In genomic region chr7:130016015-130016874, GRCm38 (mm10) we compare ENCODE assay signal across 12 mouse cellular contexts.
A peak's percentile ranks its signal among the peaks of the same experiment; 100 is the strongest.
DNase-seq lines count a peak whose midpoint lies in the region; ATAC-seq lines count a peak whose summit lies in the region.
"Had no signal": no experiment of that assay in that cellular context is flagged by ENCODE, and none has a peak within 500 bp of the region (broad histone marks: within the 10 kb centered on the region; RNA-seq: fewer than 3 reads in every experiment).

No protein-coding gene starts in this region.

- no peaks in the 10 kb centered on the region for H3K27me3 ChIP-seq in kidney, embryonic 14.5 days (ENCODE audit: control insufficient read depth, insufficient read depth, low read length)

- H3K4me3 ChIP-seq in kidney, embryonic 14.5 days (ENCODE audit: low read length) = no peak overlapping the region

- 64% methylated on average over 17 of the region's 17 CpGs for WGBS in kidney, embryonic 14.5 days

- no peak overlapping the region for H3K4me2 ChIP-seq in kidney, embryonic 14.5 days (replicated peaks; ENCODE audit: low read depth, low read length)

- peak overlapping the region; percentile 42; the same call in 1 of the 2 replicates for H3K27ac ChIP-seq in kidney, embryonic 14.5 days (ENCODE audit: low read depth, low read length)
- H3K27ac ChIP-seq: liver, embryonic 14.5 days had no signal

- no peak for DNase-seq in kidney, adult 9 months
- DNase-seq in fat pad, adult 2 months (ENCODE audit: extremely low read depth, low read depth, low spot score) = peak; percentile 59
- peak; percentile 17 for DNase-seq in heart, postnatal 4 days
- DNase-seq in lung, postnatal 14 days = peak; percentile 19
- DNase-seq in frontal cortex, postnatal 10 days (ENCODE audit: low spot score in 2 of 2) = no peak
- DNase-seq in embryo, embryonic 10.5 days (ENCODE audit: low spot score) = no peak
- no peak for DNase-seq in thymus, postnatal 0 days (ENCODE audit: low spot score)
- DNase-seq: B cell, adult 2 months; gastrocnemius, postnatal 10 days; kidney, postnatal 4 days had no signal

- H3K9ac ChIP-seq in kidney, embryonic 14.5 days (ENCODE audit: low read depth, low read length) = no peak overlapping the region
- H3K9ac ChIP-seq: liver, embryonic 14.5 days had no signal

- no peaks in the 10 kb centered on the region for H3K36me3 ChIP-seq in kidney, embryonic 14.5 days (ENCODE audit: control insufficient read depth, insufficient read depth, low read length)

- no peak for ATAC-seq in kidney, embryonic 14.5 days (ENCODE audit: low FRiP score, low TSS enrichment)

- H3K4me1 ChIP-seq in kidney, embryonic 14.5 days (ENCODE audit: control insufficient read depth, insufficient read depth, low read length) = peaks cover 20% of the 10 kb centered on the region

- no peaks in the 10 kb centered on the region for H3K9me3 ChIP-seq in kidney, embryonic 14.5 days (ENCODE audit: control insufficient read depth, low read length)

Comparison
In these comparisons a context has a peak if more than half of its experiments do, and no peak if none do; other contexts are left out.
1. DNase-seq: peak in fat pad, adult 2 months (single experiment), heart, postnatal 4 days (single experiment) and lung, postnatal 14 days (single experiment); none in kidney, adult 9 months (single experiment), frontal cortex, postnatal 10 days (0 of 2), embryo, embryonic 10.5 days (single experiment) and thymus, postnatal 0 days (single experiment).